Mouse (Mus musculus) CH12.LX (cell line): Measurements from ENCODE around the gene Tmem192. TPM values are rescaled to one million over a fixed set of nuclear protein-coding genes. Genes with fewer than 3 reads are reported as not detected.
A peak's percentile ranks its signal among the peaks of the same experiment; 100 is the strongest.

ENCODE experiments used
- DNase-seq: peaks from one replicate; pipeline ENCODE4 v3.0.0-alpha.2; 2013; ENCODE audit errors: extremely low read depth
- H3K27ac ChIP-seq: 2 replicates; pipeline ENCODE4 v1.5.1; 2012; ENCODE audit warnings: low read depth, mild to moderate bottlenecking, control low read depth, moderate library complexity; ENCODE audit not compliant: insufficient read depth
- H3K27me3 ChIP-seq: replicated peaks from 2 replicates; pipeline ENCODE3; 2012; ENCODE audit warnings: inconsistent platforms
- H3K36me3 ChIP-seq, 2 experiments: replicated peaks in 1 of 2; 2 replicates each; pipeline versions ENCODE3 to v1.6.1; 2012; ENCODE audit warnings: inconsistent platforms in 1 of 2, low read length in 1 of 2, mild to moderate bottlenecking in 1 of 2, mixed read lengths in 1 of 2, moderate library complexity in 1 of 2; ENCODE audit not compliant: control insufficient read depth in 1 of 2, insufficient read depth in 1 of 2
- H3K4me1 ChIP-seq, 2 experiments: 2 replicates each; pipeline ENCODE4 v1.6.1; 2012; ENCODE audit warnings: inconsistent platforms in 1 of 2, moderate library complexity in 1 of 2; ENCODE audit not compliant: insufficient read depth in 2 of 2, control insufficient read depth in 1 of 2
- H3K4me2 ChIP-seq: 2 replicates; pipeline ENCODE4 v1.6.1; 2012; ENCODE audit warnings: low read depth, mild to moderate bottlenecking, control low read depth; ENCODE audit not compliant: poor library complexity, insufficient read depth, severe bottlenecking
- H3K4me3 ChIP-seq, 3 experiments: fragments of 150-350 bp in 1 of 3; sonication (generic) in 1 of 3; replicated peaks in 1 of 3; 2 replicates each; pipeline versions ENCODE3 to v1.5.1; 2011 to 2012; ENCODE audit warnings: low read depth in 2 of 3, low read length in 2 of 3, mild to moderate bottlenecking in 2 of 3, moderate library complexity in 2 of 3, control low read depth in 1 of 3, improper control_type of control experiment in 1 of 3, inconsistent platforms in 1 of 3, mixed read lengths in 1 of 3; ENCODE audit not compliant: poor library complexity in 1 of 3
- H3K79me2 ChIP-seq: replicated peaks from 2 replicates; pipeline ENCODE4 v1.6.1; 2012; ENCODE audit warnings: mild to moderate bottlenecking, moderate library complexity; ENCODE audit not compliant: control insufficient read depth, poor library complexity, insufficient read depth, severe bottlenecking; ENCODE audit errors: extremely low read depth
- H3K9ac ChIP-seq: 2 replicates; pipeline ENCODE4 v1.6.1; 2012; ENCODE audit warnings: low read depth, mild to moderate bottlenecking, control low read depth, moderate library complexity; ENCODE audit not compliant: insufficient read depth
- H3K9me3 ChIP-seq: replicated peaks from 2 replicates; pipeline ENCODE3; 2012; ENCODE audit warnings: low read length, inconsistent platforms, mixed read lengths
- CHD2 ChIP-seq: IDR thresholded peaks from 2 replicates; pipeline ENCODE4 v1.6.1; 2011; ENCODE audit warnings: low read length, improper control_type of control experiment
- CTCF ChIP-seq, 2 experiments: IDR thresholded peaks in 1 of 2; conservative IDR thresholded peaks in 1 of 2; 2 replicates each; pipeline ENCODE4 v1.5.1; 2011 to 2012; ENCODE audit warnings: low read depth in 2 of 2, low read length in 2 of 2, improper control_type of control experiment in 1 of 2, inconsistent platforms in 1 of 2, mild to moderate bottlenecking in 1 of 2, moderate library complexity in 1 of 2
- E2F4 ChIP-seq: IDR thresholded peaks from 2 replicates; pipeline ENCODE4 v1.6.1; 2011; ENCODE audit warnings: low read depth, low read length, improper control_type of control experiment; ENCODE audit not compliant: insufficient replicate concordance
- EP300 ChIP-seq: IDR thresholded peaks from 2 replicates; pipeline ENCODE4 v1.6.1; 2011; ENCODE audit warnings: low read length, improper control_type of control experiment
- GABPA ChIP-seq: IDR thresholded peaks from 2 replicates; pipeline ENCODE4 v1.6.1; 2012; ENCODE audit warnings: low read depth, low read length, improper control_type of control experiment, inconsistent platforms; ENCODE audit not compliant: insufficient replicate concordance
- HCFC1 ChIP-seq: IDR thresholded peaks from 2 replicates; pipeline ENCODE4 v1.6.1; 2012; ENCODE audit warnings: low read depth, mild to moderate bottlenecking, inconsistent platforms, low read length, improper control_type of control experiment
- IRF4 ChIP-seq: IDR thresholded peaks from 2 replicates; pipeline ENCODE4 v1.6.1; 2014; ENCODE audit warnings: low read depth, mild to moderate bottlenecking, inconsistent platforms, low read length, improper control_type of control experiment
- MEF2A ChIP-seq: IDR thresholded peaks from 2 replicates; pipeline ENCODE4 v1.6.1; 2014; ENCODE audit warnings: low read depth, mild to moderate bottlenecking, inconsistent platforms, low read length, improper control_type of control experiment, borderline replicate concordance
- MXI1 ChIP-seq: IDR thresholded peaks from 2 replicates; pipeline ENCODE4 v1.6.1; 2011; ENCODE audit warnings: mild to moderate bottlenecking, low read depth, low read length, improper control_type of control experiment
- NRF1 ChIP-seq: IDR thresholded peaks from 2 replicates; pipeline ENCODE4 v1.6.1; 2014; ENCODE audit warnings: low read depth, mild to moderate bottlenecking, inconsistent platforms, low read length, improper control_type of control experiment, moderate library complexity
- POLR2A ChIP-seq: IDR thresholded peaks from 2 replicates; pipeline ENCODE4 v1.6.1; 2011; ENCODE audit warnings: low read depth, mild to moderate bottlenecking, improper control_type of control experiment, low read length
- POLR2AphosphoS2 ChIP-seq: IDR thresholded peaks from 2 replicates; pipeline ENCODE4 v1.6.1; 2011; ENCODE audit warnings: low read depth, low read length, improper control_type of control experiment
- RAD21 ChIP-seq: IDR thresholded peaks from 2 replicates; pipeline ENCODE4 v1.6.1; 2011; ENCODE audit warnings: low read depth, mild to moderate bottlenecking, low read length, improper control_type of control experiment, moderate library complexity
- RCOR1 ChIP-seq: conservative IDR thresholded peaks from 2 replicates; pipeline ENCODE4 v1.6.1; 2012; ENCODE audit warnings: low read depth, mild to moderate bottlenecking, inconsistent platforms, low read length, improper control_type of control experiment
- SMC3 ChIP-seq: IDR thresholded peaks from 2 replicates; pipeline ENCODE4 v1.6.1; 2011; ENCODE audit warnings: low read depth, low read length, improper control_type of control experiment
- TCF12 ChIP-seq: IDR thresholded peaks from 2 replicates; pipeline ENCODE4 v1.6.1; 2014; ENCODE audit warnings: low read depth, mild to moderate bottlenecking, inconsistent platforms, low read length, improper control_type of control experiment
- UBTF ChIP-seq: IDR thresholded peaks from 2 replicates; pipeline ENCODE4 v1.6.1; 2012; ENCODE audit warnings: low read depth, mild to moderate bottlenecking, inconsistent platforms, low read length, improper control_type of control experiment, moderate library complexity
- USF1 ChIP-seq: IDR thresholded peaks from 2 replicates; pipeline ENCODE4 v1.6.1; 2014; ENCODE audit warnings: low read depth, mild to moderate bottlenecking, inconsistent platforms, low read length, improper control_type of control experiment
- USF2 ChIP-seq: conservative IDR thresholded peaks from 2 replicates; pipeline ENCODE4 v1.6.1; 2011; ENCODE audit warnings: low read depth, low read length, improper control_type of control experiment
- ZNF384 ChIP-seq: IDR thresholded peaks from 2 replicates; pipeline ENCODE4 v1.6.1; 2012; ENCODE audit warnings: low read depth, low read length, improper control_type of control experiment, inconsistent platforms
- dilution Hi-C: fragments of 300-500 bp; cut with MboI; formaldehyde crosslinking; loops from 2 replicates; pipeline ENCODE4 v1.14.3; 2020; ENCODE audit warnings: low sequenced_read_pairs; ENCODE audit not compliant: extremely low pct_unique_long_range_greater_than_20kb, extremely low pct_ligation_motif_present
- in situ Hi-C: fragments of 300-500 bp; cut with MboI; formaldehyde crosslinking; loops from 3 replicates; pipeline ENCODE4 v1.14.3; 2019; ENCODE audit warnings: low sequenced_read_pairs, low pct_ligation_motif_present, low pct_unique_long_range_greater_than_20kb, mixed read lengths
- polyA plus RNA-seq: library from polyadenylated mRNA; unstranded; fragments of >175 nt; gene quantifications from 2 replicates; pipeline ENCODE4 v1.2.1, GENCODE M21; 2012; ENCODE audit warnings: low read depth; ENCODE audit not compliant: insufficient read length
- total RNA-seq, 2 experiments: library from RNA; depleted of rRNA; stranded (reverse); fragments of 300-350 nt in 1 of 2; fragments of >200 nt in 1 of 2; gene quantifications; 2 replicates each; pipeline ENCODE4 v1.2.3; 2012 to 2014

Tmem192 gene
- total and polyA plus RNA-seq, 3 experiments, result 19.5 to 72.1 (median 20.6) TPM

DNA sequence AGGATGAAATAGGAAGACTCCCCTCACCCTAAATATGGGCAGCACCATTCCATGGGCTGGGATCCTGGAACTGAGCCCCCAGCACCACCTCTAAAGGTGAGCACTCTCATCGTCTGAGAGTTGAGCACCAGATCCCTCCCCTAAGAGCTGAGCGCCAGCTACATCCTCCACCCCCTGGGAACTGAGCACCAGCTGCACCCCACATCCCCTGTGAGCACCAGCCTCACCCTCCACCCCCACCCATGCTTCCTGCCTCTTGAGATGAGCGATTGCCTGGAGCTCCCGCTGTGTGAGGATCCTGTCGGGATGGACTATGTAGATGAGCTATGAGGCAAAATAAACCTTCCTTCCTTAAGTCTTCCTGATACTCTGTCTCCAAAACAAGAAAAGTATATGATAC, 4.0 kb upstream of the Tmem192 start:
- no peak overlapping the region for H3K9ac ChIP-seq
- DNase-seq, result no peak
- H3K4me3 ChIP-seq, result no peak overlapping the region
- H3K79me2 ChIP-seq, result no peaks in the 10 kb centered on the region
- H3K9me3 ChIP-seq, result peaks cover 3% of the 10 kb centered on the region
- H3K4me1 ChIP-seq, result peaks cover 7 to 15% of the 10 kb centered on the region in 2 experiments
- H3K36me3 ChIP-seq, result no peaks in the 10 kb centered on the region
- TF ChIP-seq USF1, result no peak
- no peak for TF ChIP-seq MEF2A
- TF ChIP-seq POLR2AphosphoS2, result no peak
- no peak for TF ChIP-seq MXI1
- TF ChIP-seq HCFC1, result no peak
- no peak for TF ChIP-seq IRF4
- no peak for TF ChIP-seq CHD2
- TF ChIP-seq TCF12, result no peak
- no peak for TF ChIP-seq POLR2A
- TF ChIP-seq EP300, result no peak
- no peak for TF ChIP-seq NRF1
- no peak for TF ChIP-seq USF2
- no peak for TF ChIP-seq UBTF
- TF ChIP-seq GABPA, result no peak
- TF ChIP-seq E2F4, result no peak
- no peak for TF ChIP-seq CTCF (conservative IDR thresholded peaks at IDR 0.05 in 1 of 2, IDR thresholded peaks at IDR 0.05 in 1 of 2; ENCODE audit: low read depth in 2 of 2, low read length in 2 of 2)
- no peak overlapping the region for H3K4me2 ChIP-seq
- dilution Hi-C loops, result no loop called here
- in situ Hi-C loops, result loop anchor here (5.0 to 25.0 kb wide), 3 partner anchors 106 to 326 kb away; partner anchors contain the start of gene Msmo1
- no peak overlapping the region for H3K27ac ChIP-seq
- no peaks in the 10 kb centered on the region for H3K27me3 ChIP-seq

DNA sequence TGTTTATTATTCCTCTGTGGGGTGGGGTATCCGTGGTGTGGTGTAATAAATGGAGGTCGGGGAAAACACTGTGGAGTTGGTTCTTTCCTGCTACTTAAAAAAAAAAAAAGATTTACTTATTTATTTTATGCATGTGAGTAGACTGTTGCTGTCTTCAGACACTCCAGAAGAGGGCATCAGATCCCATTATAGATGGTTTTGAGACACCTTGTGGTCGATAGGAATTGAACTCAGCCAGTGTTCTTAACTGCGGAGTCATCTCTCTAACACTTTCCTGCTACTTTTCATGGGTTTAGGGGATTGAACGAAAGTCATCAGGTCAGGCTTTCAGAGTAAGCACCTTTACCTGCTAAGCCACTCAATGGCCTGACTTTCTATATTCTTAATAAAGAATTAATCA, 2.2 kb upstream of the Tmem192 start:
- H3K4me1 ChIP-seq, result peaks cover 11 to 29% of the 10 kb centered on the region in 2 experiments
- in situ Hi-C loops, result loop anchor here (5.0 to 25.0 kb wide), 3 partner anchors 108 to 328 kb away; partner anchors contain the start of gene Msmo1
- peak; percentile 55 for TF ChIP-seq SMC3
- TF ChIP-seq RCOR1, result no peak
- peak; percentile 87 for TF ChIP-seq ZNF384
- peak; percentile 36 for TF ChIP-seq RAD21
- peak; percentile 35 to 84; a peak in 3 of 4 replicates for TF ChIP-seq CTCF (conservative IDR thresholded peaks at IDR 0.05 in 1 of 2, IDR thresholded peaks at IDR 0.05 in 1 of 2; ENCODE audit: low read depth in 2 of 2, low read length in 2 of 2)
- no peak for TF ChIP-seq CHD2
- TF ChIP-seq, all 38 proteins: peak for 4
- peaks cover 3% of the 10 kb centered on the region for H3K9me3 ChIP-seq
- H3K79me2 ChIP-seq, result no peaks in the 10 kb centered on the region
- H3K4me3 ChIP-seq, result no peak overlapping the region
- dilution Hi-C loops, result no loop called here
- no peaks in the 10 kb centered on the region for H3K27me3 ChIP-seq
- no peak overlapping the region for H3K27ac ChIP-seq
- H3K9ac ChIP-seq, result no peak overlapping the region
- H3K36me3 ChIP-seq, result peaks cover 0 to 6% of the 10 kb centered on the region in 2 experiments
- peak; percentile 49 for DNase-seq
- H3K4me2 ChIP-seq, result no peak overlapping the region
